Mouse (Mus musculus) brain, adult 2 months (tissue): ENCODE measurements around the gene Cdk14.
"Not testable (repeated sequence)": the region's sequence is repeated elsewhere in the genome, so short reads cannot be mapped to it uniquely, and the experiment has no call there.

Experiments used
- DNase-seq: peaks from one replicate; pipeline ENCODE4 v3.0.0; 2011; ENCODE audit warnings: low read depth, low spot score

The Cdk14 gene

DNA sequence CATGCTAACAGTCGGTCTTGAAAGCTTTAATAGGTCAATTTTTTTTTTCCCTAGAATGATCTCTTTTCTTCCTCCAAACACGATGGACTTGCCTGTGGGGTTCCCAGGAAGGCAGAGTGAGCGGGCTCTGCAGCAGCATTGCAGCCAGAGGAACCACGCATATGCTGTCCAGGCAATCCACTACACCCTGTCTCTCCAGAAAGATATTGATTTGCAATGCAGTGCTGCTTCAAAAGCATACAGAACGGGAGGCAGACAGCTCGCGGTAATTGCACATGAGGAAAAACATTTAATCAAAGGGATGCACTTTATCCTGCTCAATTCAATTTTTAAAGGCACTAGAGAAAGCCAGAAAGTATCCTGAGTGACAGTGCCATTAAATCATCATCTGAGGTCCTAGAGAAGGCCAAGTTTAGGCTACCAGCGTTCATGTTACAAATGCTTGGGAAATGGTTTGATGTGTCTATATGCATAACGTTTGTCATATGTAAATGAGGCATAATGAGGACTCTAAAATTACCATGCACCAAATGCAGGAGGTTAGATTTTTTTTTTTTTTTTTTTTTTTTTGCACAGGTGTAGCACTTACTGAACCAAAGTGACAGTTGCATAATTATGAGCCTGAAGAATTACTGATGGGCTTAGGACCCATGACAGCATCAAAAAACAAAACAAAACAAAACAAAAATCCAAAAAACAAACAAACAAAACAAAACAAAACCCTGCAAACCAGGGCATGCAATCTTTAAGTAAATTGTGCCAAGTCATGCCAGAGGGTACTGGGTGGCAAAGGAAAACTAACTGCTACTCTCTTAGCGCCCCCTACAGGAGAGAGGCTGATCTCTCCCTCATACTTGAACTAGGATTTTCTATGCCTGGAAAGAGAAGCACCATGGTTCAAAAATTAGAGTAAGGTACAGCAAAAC lies 154.0 kb downstream of the Cdk14 start:
- DNase-seq, result peak; percentile 92

GRCm38 (mm10) chr5:5265401-5265841 lies 154.7 kb downstream of the Cdk14 start:
- DNase-seq, result peak; percentile 81

GRCm38 (mm10) chr5:5264712-5265111 lies 155.4 kb downstream of the Cdk14 start:
- DNase-seq, result peak; percentile 33

DNA sequence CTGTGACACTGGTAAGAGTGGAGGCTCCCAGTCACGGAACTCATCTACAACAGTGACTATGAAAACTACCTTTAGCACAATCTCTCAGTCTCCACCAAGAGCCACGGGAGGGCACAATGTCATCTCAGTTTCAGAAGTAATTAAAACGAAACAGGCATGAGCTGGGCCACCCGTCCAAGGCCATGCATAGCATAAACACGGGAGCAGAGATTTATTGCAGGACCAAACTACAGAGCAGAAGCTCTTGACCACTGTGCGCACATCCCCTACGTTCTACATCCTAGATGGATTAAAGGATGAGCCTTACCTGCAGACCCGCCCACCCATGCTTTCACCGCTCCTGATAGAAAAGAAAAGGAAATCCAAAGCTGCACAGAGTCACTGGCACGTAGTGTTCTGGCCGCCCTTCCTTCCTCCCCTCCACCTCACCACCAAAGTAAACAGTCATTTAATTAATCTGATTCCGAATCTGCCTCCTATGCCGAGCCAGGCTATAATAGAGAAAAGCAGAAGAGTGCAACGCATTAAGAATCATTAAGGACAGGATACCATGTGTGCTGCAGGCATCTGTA lies 158.3 kb downstream of the Cdk14 start:
- DNase-seq, result no peak

GRCm38 (mm10) chr5:5260966-5261724 lies 159.0 kb downstream of the Cdk14 start:
- DNase-seq, result peak; percentile 53

DNA sequence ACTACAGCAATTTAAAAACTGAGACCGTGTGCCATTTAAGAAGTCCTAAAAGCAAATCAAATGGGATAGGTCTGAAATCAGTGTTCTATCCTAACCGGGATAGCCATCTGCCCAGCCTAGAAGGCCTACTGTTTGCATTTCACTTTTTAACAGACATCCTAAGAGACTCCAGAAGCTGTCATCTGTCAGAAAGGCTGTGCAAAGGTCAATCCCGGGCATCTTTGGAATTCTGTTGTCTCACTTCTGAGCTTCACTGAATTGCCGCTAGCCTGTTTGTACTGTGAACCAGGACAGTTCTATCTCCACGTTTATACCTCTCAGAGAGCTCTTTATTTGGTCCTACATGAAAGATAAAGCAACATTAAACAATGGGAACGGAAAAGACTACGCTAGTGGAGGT lies 159.8 kb downstream of the Cdk14 start:
- no peak for DNase-seq

GRCm38 (mm10) chr5:5254391-5254790 lies 165.7 kb downstream of the Cdk14 start:
- peak; percentile 52 for DNase-seq

GRCm38 (mm10) chr5:5253177-5253576 lies 166.9 kb downstream of the Cdk14 start:
- DNase-seq, result no peak

DNA sequence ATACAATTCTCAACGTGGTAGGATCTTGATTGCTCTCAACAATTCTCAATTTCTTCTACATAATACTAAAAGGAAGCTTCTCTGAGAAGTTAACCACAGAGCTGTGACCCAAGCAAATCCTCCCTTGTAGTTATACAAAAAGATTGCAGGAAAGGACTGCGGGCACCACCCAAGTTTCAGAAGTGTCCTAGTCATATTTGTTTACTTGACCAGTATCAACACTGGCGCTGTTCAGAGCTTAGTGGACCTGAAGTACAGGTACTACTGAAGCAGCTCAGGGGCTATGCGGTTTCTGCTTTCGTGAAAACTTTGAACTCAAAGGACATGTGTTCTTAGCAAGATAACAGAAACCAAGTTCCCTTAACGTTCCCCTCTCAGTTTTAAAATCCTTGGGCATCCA lies 172.4 kb downstream of the Cdk14 start:
- DNase-seq, result no peak

- DNase-seq, result no peak
Observed at GRCm38 (mm10) chr5:5246534-5247175, 173.5 kb downstream of the Cdk14 start.

DNA sequence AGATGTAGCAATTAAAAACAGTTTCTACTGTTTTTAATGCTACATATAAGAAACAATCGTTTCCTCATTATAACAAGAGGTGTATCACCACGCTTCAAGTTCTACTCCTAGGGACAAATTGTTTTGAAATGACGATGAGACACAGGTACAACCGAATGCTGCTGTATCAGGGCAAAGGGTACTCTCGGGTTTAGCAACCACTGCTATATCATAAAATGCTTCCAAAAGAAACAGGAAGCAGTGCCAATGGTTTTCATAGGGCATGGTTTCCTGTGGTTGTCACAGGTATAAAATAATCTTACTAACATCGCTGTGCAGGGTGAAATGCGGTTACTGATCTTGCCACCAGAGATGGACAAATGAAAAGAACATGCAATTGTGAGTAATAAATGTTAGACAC lies 174.9 kb downstream of the Cdk14 start:
- no peak for DNase-seq

- no peak for DNase-seq
Observed at GRCm38 (mm10) chr5:5243648-5244047, 176.5 kb downstream of the Cdk14 start.

- DNase-seq, result no peak
Observed at GRCm38 (mm10) chr5:5242704-5243103, 177.4 kb downstream of the Cdk14 start.

DNA sequence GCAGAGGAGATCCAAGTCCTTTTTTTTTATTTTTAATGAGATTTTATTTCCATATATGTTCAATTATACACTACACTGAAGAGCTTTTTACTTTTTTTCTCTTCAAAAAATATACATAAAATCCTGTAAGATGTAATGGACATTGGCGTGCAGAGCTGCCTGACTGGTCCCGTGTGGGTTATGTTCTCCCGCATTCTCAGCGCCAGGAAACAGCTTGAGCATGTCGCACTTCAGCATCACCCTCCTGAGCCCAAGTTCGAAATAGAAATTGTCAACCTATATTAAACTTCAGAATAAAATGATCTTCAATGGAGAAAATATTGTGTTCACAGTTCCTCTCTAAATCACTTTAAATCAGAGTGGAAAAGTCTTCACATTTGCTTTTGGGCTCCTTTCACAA lies 179.0 kb downstream of the Cdk14 start:
- peak; percentile 72 for DNase-seq

DNA sequence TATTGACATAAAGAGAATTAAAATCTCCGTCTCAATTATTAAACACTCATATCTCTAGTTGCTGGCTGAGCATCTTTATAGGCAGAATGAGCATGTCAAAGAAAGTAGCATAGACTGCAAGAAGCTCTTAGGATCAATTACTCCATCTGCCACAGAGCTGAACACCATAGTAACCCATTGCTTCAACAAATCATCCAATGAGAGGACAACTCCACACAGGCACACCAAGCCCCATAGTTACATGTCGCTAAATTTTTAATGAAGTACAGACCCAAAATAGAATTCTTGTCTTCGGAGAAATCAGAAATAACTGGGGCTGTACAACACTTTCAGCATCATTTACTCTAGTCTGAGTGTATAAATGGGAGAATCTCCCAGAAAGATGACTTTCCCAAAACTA lies 180.0 kb downstream of the Cdk14 start:
- peak; percentile 48 for DNase-seq

GRCm38 (mm10) chr5:5234935-5235334 lies 185.2 kb downstream of the Cdk14 start:
- DNase-seq, result not testable (repeated sequence)

- peak; percentile 66 for DNase-seq
Observed at GRCm38 (mm10) chr5:5226966-5227365, 193.1 kb downstream of the Cdk14 start.

DNA sequence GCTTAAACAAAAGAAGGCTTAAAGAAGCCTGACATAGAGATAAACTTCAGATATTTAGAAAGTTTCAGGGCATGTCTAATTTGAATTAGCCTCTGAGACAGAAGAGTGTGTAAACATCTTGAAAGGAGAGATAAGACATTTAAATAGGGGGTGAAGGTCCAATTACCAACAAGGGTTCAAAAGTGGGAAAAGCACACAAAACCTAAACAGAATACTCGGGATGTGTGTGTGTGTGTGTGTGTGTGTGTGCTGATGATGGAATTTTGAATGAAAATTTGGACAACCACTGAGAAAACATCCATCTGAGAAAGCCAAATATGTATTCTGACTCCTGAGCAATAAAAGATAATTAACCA lies 208.4 kb downstream of the Cdk14 start:
- no peak for DNase-seq

DNA sequence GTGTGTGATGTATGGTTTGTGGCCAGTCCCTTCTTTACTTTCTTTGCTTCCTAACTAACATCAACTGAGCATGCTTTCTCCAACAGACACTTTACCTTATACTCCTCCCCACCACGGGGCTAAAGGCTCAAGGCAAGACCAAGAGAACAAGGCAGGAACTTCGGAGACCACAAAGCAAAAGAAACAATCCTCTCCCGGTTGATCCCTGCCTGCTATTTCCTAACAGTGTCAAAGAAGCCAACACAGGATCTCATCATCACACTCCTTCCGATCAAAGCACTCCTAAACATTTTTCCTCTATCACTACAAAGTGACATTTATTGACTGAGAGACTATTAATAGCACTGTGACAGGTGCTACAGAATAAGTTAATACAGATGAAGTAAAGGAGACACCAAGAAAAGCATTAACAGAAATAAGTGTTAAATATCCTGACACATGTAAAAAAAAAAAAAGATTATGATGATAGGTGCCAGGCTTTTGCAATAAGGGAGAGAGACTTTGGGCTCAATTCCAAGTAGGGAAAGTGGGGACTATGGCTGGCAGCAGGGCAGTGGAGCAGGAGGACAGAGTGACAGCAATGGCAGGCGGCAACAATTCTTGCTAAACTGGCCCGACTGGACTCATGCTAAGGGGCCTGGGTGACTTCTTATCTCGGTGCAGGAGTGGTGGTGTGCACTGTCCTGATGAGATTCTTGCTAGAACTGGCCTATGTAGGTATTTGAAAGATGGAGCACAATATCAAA lies 208.9 kb downstream of the Cdk14 start:
- no peak for DNase-seq

DNA sequence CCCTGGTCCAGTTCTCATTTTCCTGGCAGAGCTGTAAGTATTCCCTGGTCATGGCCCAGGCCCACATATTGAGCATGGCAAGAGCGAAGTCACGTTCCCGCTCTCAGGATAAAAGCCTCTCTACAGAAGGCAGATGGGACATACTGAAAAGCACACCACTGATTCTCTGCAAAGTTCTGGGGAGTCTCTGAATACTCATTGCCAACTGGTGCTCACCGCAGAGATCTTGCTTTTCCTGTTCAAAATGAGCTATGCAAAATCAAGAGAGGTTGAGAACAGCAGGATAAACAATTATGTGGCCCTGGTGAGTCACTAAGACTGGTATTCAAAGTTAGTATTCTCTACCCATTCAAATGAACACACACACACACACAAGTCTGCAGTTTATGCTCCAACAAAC lies 212.1 kb downstream of the Cdk14 start:
- peak; percentile 65 for DNase-seq

GRCm38 (mm10) chr5:5206012-5206411 lies 214.1 kb downstream of the Cdk14 start:
- no peak for DNase-seq
